Mouse (Mus musculus) spleen, adult 2 months (tissue): Measurements from ENCODE around the gene Fdx1l.

Experiments used
- CTCF ChIP-seq: fragments of 200-500 bp; IDR thresholded peaks from 2 replicates; pipeline ENCODE4 v1.5.1; 2011; ENCODE audit warnings: mild to moderate bottlenecking, inconsistent platforms; ENCODE audit not compliant: insufficient read depth, insufficient read length, insufficient replicate concordance; ENCODE audit errors: extremely low read depth
- POLR2A ChIP-seq: fragments of 200-500 bp; IDR thresholded peaks from 2 replicates; pipeline ENCODE4 v1.6.1; 2011; ENCODE audit warnings: low read depth, low read length, inconsistent platforms

DNA sequence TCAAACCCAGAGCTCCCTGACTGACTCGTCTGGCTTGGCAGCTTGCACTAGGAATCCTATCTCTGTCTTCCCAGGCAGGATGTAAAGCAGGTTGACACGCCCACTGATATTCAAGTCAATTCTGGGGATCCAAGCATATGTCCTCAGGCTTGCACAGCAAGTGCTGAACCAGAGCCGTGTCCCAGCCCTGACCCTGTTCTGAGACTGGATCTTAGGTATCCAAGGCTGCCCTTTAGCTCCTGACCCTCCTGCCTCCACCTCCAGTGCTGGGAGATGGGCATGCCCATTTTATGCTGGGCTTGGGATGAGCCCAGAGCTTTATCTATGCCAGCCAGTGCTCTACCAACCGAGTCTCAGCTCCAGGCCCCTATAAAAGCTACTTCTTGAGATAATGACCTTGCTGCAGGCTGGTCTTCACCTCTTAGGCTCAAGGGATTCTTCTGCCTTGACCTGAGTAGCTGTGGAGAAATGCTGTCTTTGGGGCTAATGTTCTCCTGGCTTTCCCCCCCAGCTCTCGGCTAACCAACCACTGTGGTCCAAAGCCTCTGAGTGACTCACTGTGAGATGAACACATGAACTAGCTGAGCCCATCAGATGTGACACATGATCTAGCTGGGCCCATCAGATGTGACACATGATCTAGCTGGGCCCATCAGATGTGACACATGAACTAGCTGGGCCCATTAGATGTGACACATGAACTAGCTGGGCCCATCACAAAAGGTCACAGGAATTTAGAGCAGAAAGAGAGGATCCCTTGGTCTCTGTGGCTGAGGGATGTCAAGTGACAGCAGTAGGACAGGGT, 32.5 kb upstream of the Fdx1l start:
- TF ChIP-seq CTCF (no peak), POLR2A (no peak)
